Mouse (Mus musculus) frontal cortex, postnatal 10 days (tissue): ENCODE results near the gene Ralb.
A peak's percentile ranks its signal among the peaks of the same experiment; 100 is the strongest.

ENCODE experiments used
- DNase-seq, 2 experiments: peaks; one replicate each; pipeline ENCODE4 v3.0.0; 2022; ENCODE audit warnings: low spot score in 2 of 2, mixed read lengths in 1 of 2

The Ralb gene

GRCm38 (mm10) chr1:119492505-119492904 lies 12.1 kb downstream of the Ralb start:
- no peak for DNase-seq

GRCm38 (mm10) chr1:119492097-119492496 lies 12.5 kb downstream of the Ralb start:
- DNase-seq = peak in 1 of 2 experiments; percentile 33

GRCm38 (mm10) chr1:119490765-119491164 lies 13.8 kb downstream of the Ralb start:
- DNase-seq = no peak

GRCm38 (mm10) chr1:119487917-119488590 lies 16.5 kb downstream of the Ralb start:
- no peak for DNase-seq

- DNase-seq = no peak
Observed at GRCm38 (mm10) chr1:119485825-119486224, 18.8 kb downstream of the Ralb start.

GRCm38 (mm10) chr1:119484457-119484856 lies 20.1 kb downstream of the Ralb start:
- DNase-seq = peak in 1 of 2 experiments; percentile 41

GRCm38 (mm10) chr1:119482891-119483290 lies 21.7 kb downstream of the Ralb start:
- no peak for DNase-seq

- no peak for DNase-seq
Observed at GRCm38 (mm10) chr1:119481205-119481932, 23.2 kb downstream of the Ralb start.

GRCm38 (mm10) chr1:119480678-119481077 lies 23.9 kb downstream of the Ralb start:
- DNase-seq = no peak

- no peak for DNase-seq
Observed at GRCm38 (mm10) chr1:119479641-119480040, 25.0 kb downstream of the Ralb start.

- no peak for DNase-seq
Observed at GRCm38 (mm10) chr1:119476905-119477353, 27.7 kb downstream of the Ralb start.

GRCm38 (mm10) chr1:119474671-119475070 lies 29.9 kb downstream of the Ralb start:
- no peak for DNase-seq

- no peak for DNase-seq
Observed at GRCm38 (mm10) chr1:119472648-119473047, 31.9 kb downstream of the Ralb start.

GRCm38 (mm10) chr1:119471793-119472396 lies 32.7 kb downstream of the Ralb start:
- DNase-seq = no peak

GRCm38 (mm10) chr1:119463386-119463785 lies 41.2 kb downstream of the Ralb start:
- DNase-seq = peak in 1 of 2 experiments; percentile 33

GRCm38 (mm10) chr1:119460062-119460461 lies 44.5 kb downstream of the Ralb start:
- no peak for DNase-seq

GRCm38 (mm10) chr1:119457993-119458605 lies 46.5 kb downstream of the Ralb start:
- DNase-seq = peak; percentile 49 to 62

GRCm38 (mm10) chr1:119457528-119457855 lies 47.1 kb downstream of the Ralb start:
- no peak for DNase-seq

GRCm38 (mm10) chr1:119456671-119457527 lies 47.7 kb downstream of the Ralb start:
- no peak for DNase-seq

GRCm38 (mm10) chr1:119453731-119454130 lies 50.9 kb downstream of the Ralb start:
- DNase-seq = peak in 1 of 2 experiments; percentile 32

GRCm38 (mm10) chr1:119451417-119451816 lies 53.2 kb downstream of the Ralb start:
- no peak for DNase-seq
